Mouse (Mus musculus) layer of hippocampus, adult 8-10 months (tissue): ENCODE results near the gene Ankrd13b. TPM values are rescaled to one million over a fixed set of nuclear protein-coding genes. Genes with fewer than 3 reads are reported as not detected.
A peak's percentile ranks its signal among the peaks of the same experiment; 100 is the strongest.

Experiments used
- DNase-seq, 2 experiments: peaks; one replicate each; pipeline ENCODE4 v3.0.0; 2022; ENCODE audit warnings: low spot score in 2 of 2
- total RNA-seq, 4 experiments: library from RNA; stranded (reverse); gene quantifications; 2 replicates each; pipeline ENCODE4 v1.2.4; 2022

Ankrd13b gene
- total RNA-seq, 4 experiments from 2014 or later, result 71.2 to 78.4 (median 73.7) TPM

GRCm38 (mm10) chr11:77508068-77509021, 18.9 kb upstream of the Ankrd13b start:
- DNase-seq, result no peak

DNA sequence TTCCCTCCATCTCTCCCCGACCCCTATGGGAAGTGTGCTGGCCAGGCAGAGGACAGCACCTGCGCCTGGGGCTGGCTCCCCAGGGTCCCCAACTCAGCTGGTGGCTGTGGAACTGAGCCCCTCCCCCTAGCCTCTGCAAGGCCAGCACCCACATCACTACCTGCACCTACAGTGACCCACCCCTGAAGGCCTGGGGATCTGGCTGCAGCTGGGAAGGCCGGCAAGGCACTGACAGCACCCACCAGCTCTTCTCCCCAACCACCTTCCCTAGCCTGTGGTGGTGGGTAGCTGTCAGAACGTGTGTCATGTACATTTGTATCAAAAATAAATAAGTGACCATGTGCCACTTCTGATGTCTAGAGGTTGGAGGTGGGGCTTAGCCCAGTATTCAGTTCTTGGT, 17.9 kb upstream of the Ankrd13b start:
- no peak for DNase-seq

GRCm38 (mm10) chr11:77506941-77507340, 17.5 kb upstream of the Ankrd13b start:
- DNase-seq, result no peak

DNA sequence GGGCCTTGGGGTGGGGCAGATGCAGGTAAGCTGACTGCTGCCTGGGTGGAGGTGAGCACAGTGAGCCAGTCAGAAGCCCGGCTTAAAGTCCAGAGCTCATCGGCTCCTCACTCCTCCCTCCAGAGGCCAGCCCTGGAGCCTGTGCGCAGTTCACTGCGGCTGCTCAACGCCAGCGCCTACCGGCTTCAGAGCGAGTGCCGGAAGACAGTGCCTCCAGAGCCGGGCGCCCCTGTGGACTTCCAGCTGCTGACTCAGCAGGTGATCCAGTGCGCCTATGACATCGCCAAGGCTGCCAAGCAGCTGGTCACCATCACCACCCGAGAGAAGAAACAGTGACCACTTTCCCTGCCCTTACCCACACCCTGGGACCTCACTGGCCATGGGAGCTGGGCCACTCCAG, 16.8 kb upstream of the Ankrd13b start:
- DNase-seq, result no peak

DNA sequence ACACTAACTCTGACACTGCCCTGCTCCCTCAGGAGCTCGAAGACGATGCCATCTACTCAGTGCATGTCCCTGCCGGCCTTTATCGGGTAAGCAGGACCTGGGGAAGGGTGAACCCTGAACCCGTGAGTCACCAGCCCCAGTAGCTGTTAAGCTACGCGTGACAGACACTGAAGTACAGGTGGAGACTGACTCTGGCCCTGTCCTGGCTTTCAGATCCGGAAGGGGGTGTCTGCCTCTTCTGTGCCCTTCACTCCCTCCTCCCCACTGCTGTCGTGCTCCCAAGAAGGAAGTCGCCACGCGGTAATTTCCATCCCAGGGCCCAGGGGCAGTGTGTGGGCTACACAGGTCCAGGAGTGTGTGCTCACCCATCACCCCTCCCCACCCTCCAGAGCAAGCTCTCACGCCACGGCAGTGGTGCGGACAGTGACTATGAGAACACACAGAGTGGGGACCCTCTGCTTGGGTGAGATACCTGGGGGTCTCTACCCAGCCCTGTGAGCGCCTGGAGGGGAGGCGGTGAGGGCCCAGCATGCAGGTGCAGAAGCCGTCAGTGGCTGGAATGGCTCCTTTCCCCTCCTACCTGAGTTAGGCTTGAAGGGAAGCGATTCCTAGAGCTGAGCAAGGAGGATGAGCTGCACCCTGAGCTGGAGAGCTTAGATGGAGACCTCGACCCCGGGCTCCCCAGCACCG, 16.0 kb upstream of the Ankrd13b start:
- DNase-seq, result no peak

DNA sequence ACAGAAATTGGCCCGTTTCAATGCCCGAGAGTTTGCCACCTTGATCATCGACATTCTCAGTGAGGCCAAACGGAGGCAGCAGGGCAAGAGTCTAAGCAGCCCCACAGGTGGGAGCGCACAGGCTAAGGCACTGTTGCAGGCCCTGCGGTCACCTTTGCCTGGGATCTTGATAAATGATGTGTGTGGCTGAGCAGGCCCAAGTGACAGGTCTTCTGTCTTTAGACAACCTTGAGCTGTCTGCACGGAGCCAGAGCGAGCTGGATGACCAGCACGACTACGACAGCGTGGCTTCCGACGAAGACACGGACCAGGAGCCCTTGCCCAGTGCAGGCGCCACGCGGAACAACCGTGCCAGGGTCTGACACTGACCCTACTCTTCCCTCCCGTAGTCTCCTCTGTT, 14.9 kb upstream of the Ankrd13b start:
- no peak for DNase-seq

- no peak for DNase-seq
Measured at GRCm38 (mm10) chr11:77503511-77503910, 14.0 kb upstream of the Ankrd13b start.

- no peak for DNase-seq
Measured at GRCm38 (mm10) chr11:77502481-77502880, 13.0 kb upstream of the Ankrd13b start.

- no peak for DNase-seq
Measured at GRCm38 (mm10) chr11:77501971-77502370, 12.5 kb upstream of the Ankrd13b start.

DNA sequence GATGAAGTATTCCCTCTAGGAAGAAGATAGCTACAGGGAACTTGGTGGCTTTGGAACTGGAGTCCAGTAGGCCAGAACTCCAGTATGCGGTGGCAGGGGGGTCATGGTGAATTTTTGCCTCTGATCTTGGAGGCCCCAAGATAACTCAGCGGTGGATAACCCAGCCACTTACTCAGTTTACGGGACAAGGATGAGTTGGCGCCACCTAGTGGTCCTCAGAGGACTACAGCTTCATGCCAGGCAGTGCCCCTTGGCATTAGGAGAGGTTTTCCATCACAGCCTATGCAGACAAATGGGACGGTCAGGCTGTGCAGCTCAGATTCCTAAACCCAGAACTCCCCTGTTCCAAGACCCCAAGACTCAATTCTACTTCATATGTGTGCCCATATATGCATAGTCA, 11.9 kb upstream of the Ankrd13b start:
- DNase-seq, result peak in 1 of 2 experiments; percentile 87

- no peak for DNase-seq
Measured at GRCm38 (mm10) chr11:77500361-77501325, 11.2 kb upstream of the Ankrd13b start.

DNA sequence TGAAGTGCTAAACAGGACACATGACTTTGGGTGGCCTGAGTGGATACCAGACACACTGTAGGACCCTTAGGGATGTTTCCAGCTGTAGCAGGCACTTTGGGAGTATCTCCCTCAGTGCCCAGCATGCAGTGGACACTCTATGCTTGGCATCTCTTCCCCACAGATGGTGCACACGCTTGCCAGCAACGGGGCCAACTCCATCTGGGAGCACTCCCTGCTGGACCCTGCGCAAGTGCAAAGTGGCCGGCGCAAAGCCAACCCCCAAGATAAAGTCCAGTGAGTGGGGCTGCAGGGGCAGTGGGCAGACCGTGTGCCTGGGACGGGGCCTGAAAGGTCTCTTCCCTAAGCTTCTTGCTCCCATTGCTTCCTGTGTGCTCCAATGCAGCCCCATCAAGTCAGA, 9.9 kb upstream of the Ankrd13b start:
- no peak for DNase-seq

GRCm38 (mm10) chr11:77498261-77499139, 9.0 kb upstream of the Ankrd13b start:
- DNase-seq, result no peak

- no peak for DNase-seq
Measured at GRCm38 (mm10) chr11:77497851-77498250, 8.4 kb upstream of the Ankrd13b start.

GRCm38 (mm10) chr11:77497341-77497756, 7.9 kb upstream of the Ankrd13b start:
- DNase-seq, result no peak

DNA sequence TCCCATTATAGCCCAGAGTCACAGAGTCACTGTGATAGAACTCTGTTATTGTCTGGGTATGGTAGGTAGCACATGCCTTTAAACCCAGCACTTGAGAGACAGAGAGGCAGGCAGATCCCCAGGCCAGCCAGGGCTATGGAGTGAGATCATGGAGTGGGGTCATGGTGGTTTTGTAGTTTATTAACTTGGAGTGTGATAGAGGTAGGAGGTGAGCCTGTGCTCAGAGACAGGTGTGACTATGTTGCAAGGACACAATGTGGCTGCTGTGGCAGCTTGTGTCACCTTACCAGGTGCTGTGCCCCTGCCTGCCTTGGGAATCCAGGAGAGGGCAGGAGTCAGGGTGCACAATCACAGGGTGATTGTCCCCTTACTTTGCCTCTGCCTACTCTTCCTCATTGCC, 6.0 kb upstream of the Ankrd13b start:
- no peak for DNase-seq

DNA sequence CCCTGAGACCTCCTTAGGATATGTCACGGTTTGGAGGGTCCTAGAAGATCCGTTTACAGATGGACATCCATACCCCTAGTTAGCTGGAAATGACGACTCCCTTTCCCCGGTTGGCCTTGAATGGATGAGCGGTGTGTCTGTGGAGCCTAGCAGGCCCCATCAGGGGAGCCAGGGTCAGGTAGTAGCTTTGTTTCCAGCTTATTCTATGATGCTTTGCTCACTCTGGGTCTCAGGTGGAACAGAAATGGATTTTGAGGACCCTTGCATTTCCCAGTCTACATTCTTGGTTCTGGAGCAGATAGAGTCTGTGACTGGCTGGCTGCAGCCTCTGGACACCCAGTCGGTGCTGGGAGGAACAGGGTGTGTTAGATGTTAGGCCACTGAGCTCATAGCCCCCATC, 5.3 kb upstream of the Ankrd13b start:
- DNase-seq, result no peak

DNA sequence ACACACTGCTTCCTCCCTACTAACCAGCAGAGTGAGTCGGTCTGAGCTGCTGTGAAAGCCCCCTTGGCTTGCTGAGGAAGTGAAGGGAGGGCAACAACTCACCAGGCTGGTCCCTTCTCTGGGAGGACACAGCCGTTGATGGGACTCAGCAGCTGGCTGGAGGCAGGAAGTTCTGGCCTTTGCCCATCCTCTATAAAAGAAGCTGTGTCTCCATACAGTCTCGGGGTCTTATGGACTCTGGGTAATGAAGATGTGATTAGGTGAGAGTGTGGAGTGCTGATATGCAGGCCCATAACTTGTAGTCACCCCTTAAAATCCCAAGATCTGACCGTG, 4.8 kb upstream of the Ankrd13b start:
- DNase-seq, result no peak

GRCm38 (mm10) chr11:77493512-77494343, 4.2 kb upstream of the Ankrd13b start, which contains the start of gene Git1:
Git1 (plus strand) TSS chr11:77493562.
- DNase-seq, result no peak
